Mouse (Mus musculus) ES-Bruce4 (cell line): ENCODE measurements at regions not wholly inside any gene's neighbourhood (a gene's known extent, or its start where the extent isn't known, plus 50 kb on each side); places are given as distances from the start of the nearest gene placed in this dataset.

Source experiments
- H3K27ac ChIP-seq: 2 replicates; pipeline ENCODE4 v1.5.1; 2012; ENCODE audit warnings: low read length, inconsistent platforms; ENCODE audit not compliant: insufficient read depth
- H3K27me3 ChIP-seq: 2 replicates; pipeline ENCODE4 v1.6.1; 2012; ENCODE audit warnings: mild to moderate bottlenecking, low read length, inconsistent platforms; ENCODE audit not compliant: control insufficient read depth, poor library complexity, insufficient read depth, severe bottlenecking
- H3K36me3 ChIP-seq: 2 replicates; pipeline ENCODE4 v1.6.1; 2012; ENCODE audit warnings: inconsistent platforms, mild to moderate bottlenecking, low read length, moderate library complexity; ENCODE audit not compliant: control insufficient read depth, poor library complexity, insufficient read depth, severe bottlenecking
- H3K4me1 ChIP-seq: one replicate; pipeline ENCODE4 v1.8.1; 2011; ENCODE audit warnings: low read length; ENCODE audit not compliant: control insufficient read depth, insufficient read depth
- H3K4me3 ChIP-seq: 2 replicates; pipeline ENCODE4 v1.5.1; 2011; ENCODE audit warnings: low read depth, mild to moderate bottlenecking, low read length
- H3K9ac ChIP-seq: 2 replicates; pipeline ENCODE4 v1.6.1; 2012; ENCODE audit warnings: low read depth, mild to moderate bottlenecking, inconsistent platforms; ENCODE audit not compliant: poor library complexity, severe bottlenecking
- H3K9me3 ChIP-seq: replicated peaks from 2 replicates; pipeline ENCODE4 v1.6.1; 2012; ENCODE audit warnings: mild to moderate bottlenecking, low read length, inconsistent platforms; ENCODE audit not compliant: control insufficient read depth, poor library complexity, insufficient read depth, severe bottlenecking
- CTCF ChIP-seq: IDR thresholded peaks from one replicate; pipeline ENCODE4 v1.8.1; 2011; ENCODE audit warnings: low read depth, low read length
- EP300 ChIP-seq: IDR thresholded peaks from 2 replicates; pipeline ENCODE4 v1.6.1; 2011; ENCODE audit warnings: low read depth, low read length; ENCODE audit not compliant: insufficient read depth
- POLR2A ChIP-seq: IDR thresholded peaks from one replicate; pipeline ENCODE4 v1.8.1; 2011; ENCODE audit warnings: low read length; ENCODE audit not compliant: insufficient read depth

DNA sequence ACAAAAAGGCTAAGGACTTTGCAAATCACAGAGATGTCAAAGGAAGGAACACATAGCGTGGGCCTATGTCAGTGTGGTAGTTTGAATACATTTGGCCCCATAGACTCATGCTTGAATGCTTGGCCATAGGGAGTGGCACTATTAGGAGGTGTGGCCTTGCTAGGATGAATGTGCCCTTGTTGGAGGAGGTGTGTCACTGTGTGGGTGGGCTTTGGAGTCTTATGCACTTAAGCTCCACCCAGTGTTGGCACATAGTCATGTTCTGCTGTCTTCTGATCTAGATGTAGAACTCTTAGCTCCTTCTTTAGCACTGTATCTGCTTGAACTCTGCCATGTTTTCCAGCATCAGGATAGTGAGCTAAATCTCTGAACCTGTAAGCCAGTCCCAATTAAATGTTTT, 162.4 kb upstream of the Rxfp2 start:
- H3K27ac ChIP-seq, result no peak overlapping the region
- H3K4me1 ChIP-seq, result no peaks in the 10 kb centered on the region
- no peak overlapping the region for H3K9ac ChIP-seq
- TF ChIP-seq POLR2A (no peak), CTCF (no peak), EP300 (no peak)
- no peaks in the 10 kb centered on the region for H3K36me3 ChIP-seq
- H3K27me3 ChIP-seq, result no peaks in the 10 kb centered on the region
- no peaks in the 10 kb centered on the region for H3K9me3 ChIP-seq
- H3K4me3 ChIP-seq, result no peak overlapping the region

DNA sequence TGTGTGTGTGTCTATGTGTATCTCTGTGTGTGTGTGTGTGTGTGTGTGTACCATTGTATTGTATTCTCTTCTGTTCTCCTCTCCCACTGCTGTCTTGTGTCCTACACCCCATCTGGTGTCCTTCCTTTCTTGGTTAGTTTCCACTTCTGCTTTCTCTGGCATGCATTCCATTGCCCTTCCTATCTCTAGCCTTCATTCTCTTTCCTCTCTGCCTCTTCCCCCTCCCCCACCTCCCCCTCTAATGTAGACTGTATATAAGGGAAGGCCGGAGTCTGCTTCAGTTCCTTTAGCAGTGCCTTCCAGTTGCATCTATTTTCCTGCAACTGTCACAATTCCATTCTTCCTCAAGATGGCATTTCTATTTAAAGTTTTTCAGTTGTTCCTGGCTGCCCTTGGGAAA, 161.5 kb upstream of the Rxfp2 start:
- Histone ChIP-seq H3K27me3 (no peaks in the 10 kb centered on the region), H3K4me3 (no peak overlapping the region), H3K36me3 (no peaks in the 10 kb centered on the region), H3K4me1 (no peaks in the 10 kb centered on the region), H3K9ac (no peak overlapping the region), H3K27ac (no peak overlapping the region), H3K9me3 (no peaks in the 10 kb centered on the region)
- no peak for TF ChIP-seq EP300
- no peak for TF ChIP-seq POLR2A
- TF ChIP-seq CTCF, result no peak

DNA sequence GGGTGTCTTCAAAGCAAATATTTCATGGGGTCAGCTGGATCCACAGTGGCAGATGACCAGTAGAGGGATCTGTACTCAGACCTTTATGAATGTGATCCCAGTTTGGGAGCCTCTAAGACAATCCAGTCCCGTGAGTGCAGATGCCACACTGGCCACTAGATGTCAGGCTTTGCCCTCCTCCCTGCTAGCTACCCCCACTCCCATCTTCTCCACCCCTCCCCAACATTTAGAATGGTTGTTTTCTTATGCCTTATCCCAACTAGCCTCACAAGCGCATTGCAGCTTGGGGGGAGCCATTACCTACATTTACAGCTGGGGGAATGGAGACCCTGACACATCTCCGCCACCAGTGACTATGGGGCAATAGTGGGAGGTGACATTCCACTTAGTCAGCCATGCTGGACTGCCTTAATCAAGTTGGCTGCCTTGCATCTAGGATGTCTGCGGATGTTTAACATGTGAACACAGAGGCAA, 156.9 kb upstream of the Rxfp2 start:
- Histone ChIP-seq H3K36me3 (no peaks in the 10 kb centered on the region), H3K4me3 (no peak overlapping the region), H3K4me1 (no peaks in the 10 kb centered on the region), H3K27me3 (no peaks in the 10 kb centered on the region), H3K27ac (no peak overlapping the region), H3K9ac (no peak overlapping the region), H3K9me3 (no peaks in the 10 kb centered on the region)
- TF ChIP-seq POLR2A (no peak), CTCF (peak; percentile 94)

DNA sequence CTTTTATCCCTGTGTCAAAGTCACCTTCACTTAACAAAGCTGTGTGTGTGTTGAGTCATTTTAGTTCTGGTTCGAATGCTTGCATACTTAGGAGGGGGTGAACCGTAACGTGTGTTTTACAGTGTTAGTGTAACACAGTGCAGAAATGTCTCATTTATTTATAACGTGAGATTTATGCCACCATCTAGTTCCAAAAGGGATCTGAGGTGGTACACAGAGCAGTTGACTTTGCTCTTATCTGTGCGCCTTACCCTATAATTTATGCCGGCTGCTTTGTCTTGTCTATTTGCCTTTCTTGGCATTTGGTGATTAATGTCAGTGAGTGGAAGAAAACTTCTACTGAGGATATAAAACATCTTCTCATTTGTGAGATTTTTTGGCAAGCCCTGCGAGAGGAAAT, 150.5 kb upstream of the Rxfp2 start:
- Histone ChIP-seq H3K9me3 (no peaks in the 10 kb centered on the region), H3K4me3 (no peak overlapping the region), H3K27me3 (no peaks in the 10 kb centered on the region), H3K4me1 (no peaks in the 10 kb centered on the region), H3K27ac (no peak overlapping the region), H3K36me3 (no peaks in the 10 kb centered on the region), H3K9ac (no peak overlapping the region)
- TF ChIP-seq POLR2A (no peak), CTCF (no peak), EP300 (no peak)

DNA sequence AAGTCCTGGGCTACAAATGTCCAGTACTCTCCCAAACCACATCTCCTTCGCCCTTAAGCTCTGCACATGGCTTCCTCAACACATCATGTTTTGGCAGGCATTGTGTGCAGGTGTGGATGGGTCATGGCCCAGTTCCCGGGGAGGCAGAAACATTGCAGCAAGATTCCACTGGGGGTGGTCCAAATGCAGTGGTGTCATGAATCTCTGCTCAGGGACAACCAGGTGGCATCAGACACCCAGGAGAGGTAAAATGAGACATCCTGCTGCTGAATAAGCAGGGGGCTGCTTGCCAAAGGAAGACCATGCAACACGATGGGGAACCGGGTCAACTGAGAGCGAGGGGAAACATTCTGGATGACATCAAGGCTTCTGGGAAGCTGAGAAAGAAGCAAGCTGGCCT, 149.0 kb upstream of the Rxfp2 start:
- H3K9ac ChIP-seq, result no peak overlapping the region
- no peaks in the 10 kb centered on the region for H3K9me3 ChIP-seq
- H3K4me1 ChIP-seq, result no peaks in the 10 kb centered on the region
- H3K27ac ChIP-seq, result no peak overlapping the region
- H3K27me3 ChIP-seq, result no peaks in the 10 kb centered on the region
- no peaks in the 10 kb centered on the region for H3K36me3 ChIP-seq
- TF ChIP-seq POLR2A (no peak), EP300 (no peak), CTCF (no peak)
- no peak overlapping the region for H3K4me3 ChIP-seq

DNA sequence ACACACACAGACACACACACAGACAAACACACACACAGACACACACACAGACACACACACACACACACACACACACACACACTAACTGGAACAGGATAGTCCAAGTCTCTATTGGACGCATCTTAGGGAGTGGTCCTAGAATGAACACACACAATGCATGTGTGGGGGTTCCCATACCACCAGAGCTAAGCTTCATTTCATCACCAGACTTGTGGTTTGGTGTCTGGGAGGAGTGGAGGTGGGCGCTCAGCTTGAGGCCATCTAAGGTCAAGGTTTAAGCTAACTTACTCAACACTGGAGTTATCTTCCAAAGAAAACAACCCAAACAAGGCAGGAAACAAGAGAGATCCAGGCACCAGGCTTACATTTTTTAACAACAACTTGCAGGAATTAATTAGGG, 147.9 kb upstream of the Rxfp2 start:
- no peak overlapping the region for H3K27ac ChIP-seq
- H3K9ac ChIP-seq, result no peak overlapping the region
- no peaks in the 10 kb centered on the region for H3K4me1 ChIP-seq
- no peak overlapping the region for H3K4me3 ChIP-seq
- no peaks in the 10 kb centered on the region for H3K36me3 ChIP-seq
- no peak for TF ChIP-seq EP300
- no peak for TF ChIP-seq POLR2A
- TF ChIP-seq CTCF, result no peak
- H3K9me3 ChIP-seq, result no peaks in the 10 kb centered on the region
- H3K27me3 ChIP-seq, result no peaks in the 10 kb centered on the region
